Mouse (Mus musculus) MN1 (cell line): ENCODE measurements around the gene Pitpna.
"Not testable (repeated sequence)": the region's sequence is repeated elsewhere in the genome, so short reads cannot be mapped to it uniquely, and the experiment has no call there.

Experiments used
- DNase-seq: peaks from one replicate; pipeline ENCODE4 v3.0.0-alpha.2; 2016; ENCODE audit warnings: low spot score

Gene Pitpna

GRCm38 (mm10) chr11:75587493-75588284, at the start of gene Pitpna:
Pitpna (plus strand) TSS chr11:75588097.
- DNase-seq: peak; percentile 93

GRCm38 (mm10) chr11:75538184-75538969, 49.5 kb upstream of the Pitpna start:
- DNase-seq: no peak

- DNase-seq: no peak
Measured at GRCm38 (mm10) chr11:75538970-75539299, 49.0 kb upstream of the Pitpna start.

GRCm38 (mm10) chr11:75540209-75540608, 47.7 kb upstream of the Pitpna start:
- no peak for DNase-seq

- DNase-seq: no peak
Measured at GRCm38 (mm10) chr11:75540710-75541581, 47.0 kb upstream of the Pitpna start.

- DNase-seq: no peak
Measured at GRCm38 (mm10) chr11:75544713-75545112, 43.2 kb upstream of the Pitpna start.

- DNase-seq: no peak
Measured at GRCm38 (mm10) chr11:75546057-75546456, 41.8 kb upstream of the Pitpna start.

- peak; percentile 42 for DNase-seq
Measured at GRCm38 (mm10) chr11:75549658-75550111, 38.2 kb upstream of the Pitpna start.

GRCm38 (mm10) chr11:75550200-75550946, 37.5 kb upstream of the Pitpna start:
- DNase-seq: no peak

GRCm38 (mm10) chr11:75551321-75551720, 36.6 kb upstream of the Pitpna start:
- DNase-seq: no peak

- peak; percentile 68 for DNase-seq
Measured at GRCm38 (mm10) chr11:75551961-75552441, 35.9 kb upstream of the Pitpna start.

GRCm38 (mm10) chr11:75552906-75553482, 34.9 kb upstream of the Pitpna start:
- DNase-seq: no peak

- not testable (repeated sequence) for DNase-seq
Measured at GRCm38 (mm10) chr11:75556006-75556405, 31.9 kb upstream of the Pitpna start.

GRCm38 (mm10) chr11:75557142-75557541, 30.8 kb upstream of the Pitpna start:
- DNase-seq: no peak

GRCm38 (mm10) chr11:75558101-75558500, 29.8 kb upstream of the Pitpna start:
- no peak for DNase-seq

- DNase-seq: no peak
Measured at GRCm38 (mm10) chr11:75559870-75560504, 27.9 kb upstream of the Pitpna start.

GRCm38 (mm10) chr11:75560530-75561409, 27.1 kb upstream of the Pitpna start:
- no peak for DNase-seq

- no peak for DNase-seq
Measured at GRCm38 (mm10) chr11:75561410-75561791, 26.5 kb upstream of the Pitpna start.

GRCm38 (mm10) chr11:75562840-75563239, 25.1 kb upstream of the Pitpna start:
- no peak for DNase-seq
